ENCODE assay signal across 9 mouse cellular contexts in the genomic region with DNA sequence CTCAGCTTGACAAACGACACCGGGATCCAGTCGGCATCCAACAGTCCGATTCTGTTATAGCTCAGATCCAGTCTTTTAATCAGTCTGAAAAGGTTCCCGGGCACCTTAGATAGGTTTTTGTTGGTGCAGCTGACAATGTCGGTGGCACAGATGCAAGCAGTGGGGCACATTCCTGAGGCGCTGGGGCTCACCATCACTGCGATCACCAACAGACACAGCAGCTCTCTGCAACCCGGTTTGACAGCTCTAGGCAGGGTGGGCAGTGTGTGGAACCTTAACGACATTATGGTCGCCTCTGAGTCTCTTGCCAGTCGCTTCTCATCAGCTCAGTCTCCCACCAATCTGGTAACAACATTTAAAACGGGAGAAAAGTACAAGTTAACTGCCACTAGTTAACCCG. TPM values are rescaled to one million over a fixed set of nuclear protein-coding genes. Genes with fewer than 3 reads are reported as not detected.
DNase-seq lines count a peak whose midpoint lies in the region; ATAC-seq and TF ChIP-seq lines count a peak whose summit lies in the region.
"Had no signal": no experiment of that assay in that cellular context is flagged by ENCODE, and none has a peak within 500 bp of the region (broad histone marks: within the 10 kb centered on the region; RNA-seq: fewer than 3 reads in every experiment).

No protein-coding gene starts in this region.

- 0 out of 2 replicates have a peak overlapping the region, but pooled peaks have one; percentile 96 for H3K27ac ChIP-seq in kidney, postnatal 0 days
- no peak overlapping the region for H3K27ac ChIP-seq in embryonic facial prominence, embryonic 14.5 days (replicated peaks; ENCODE audit: low read depth, low read length)
- H3K27ac ChIP-seq in intestine, embryonic 16.5 days (ENCODE audit: low read length): no peak overlapping the region

- WGBS in kidney, postnatal 0 days: 25% methylated on average over 14 of the region's 14 CpGs
- WGBS in embryonic facial prominence, embryonic 14.5 days: 29% methylated on average over 14 of the region's 14 CpGs
- 32% methylated on average over 14 of the region's 14 CpGs for WGBS in intestine, embryonic 16.5 days

- peak overlapping the region; percentile 89 for H3K4me3 ChIP-seq in kidney, postnatal 0 days (replicated peaks; ENCODE audit: low read depth, low read length)
- H3K4me3 ChIP-seq in embryonic facial prominence, embryonic 14.5 days (ENCODE audit: low read depth, low read length): peak overlapping the region; percentile 77
- H3K4me3 ChIP-seq in intestine, embryonic 16.5 days (ENCODE audit: low read length): peak overlapping the region; percentile 73

- no peaks in the 10 kb centered on the region for H3K27me3 ChIP-seq in kidney, postnatal 0 days (ENCODE audit: insufficient read depth, low read length)
- H3K27me3 ChIP-seq in embryonic facial prominence, embryonic 14.5 days (replicated peaks; ENCODE audit: control insufficient read depth, insufficient read depth, low read length): peaks cover 20% of the 10 kb centered on the region
- peaks cover 11% of the 10 kb centered on the region; the same call in 1 of the 2 replicates for H3K27me3 ChIP-seq in intestine, embryonic 16.5 days (replicated peaks; ENCODE audit: control insufficient read depth, insufficient read depth, low read length)

- DNase-seq in kidney, postnatal 0 days (ENCODE audit: low spot score): no peak
- no peak for DNase-seq in kidney, adult 11 months
- no peak for DNase-seq in embryonic facial prominence, embryonic 14.5 days (ENCODE audit: low spot score)
- peak; percentile 49 for DNase-seq in naive thymus-derived CD4-positive, alpha-beta T cell, adult 2 months (ENCODE audit: low read depth)
- no peak for DNase-seq in adrenal gland, postnatal 25 days
- no peak for DNase-seq in spleen, adult 12 weeks (ENCODE audit: low spot score)
- DNase-seq in lung, postnatal 10 days: no peak

- no peaks in the 10 kb centered on the region for H3K9me3 ChIP-seq in kidney, postnatal 0 days (replicated peaks; ENCODE audit: low read length)
- H3K9me3 ChIP-seq in embryonic facial prominence, embryonic 14.5 days (ENCODE audit: control insufficient read depth, low read length): no peaks in the 10 kb centered on the region
- H3K9me3 ChIP-seq in intestine, embryonic 16.5 days (ENCODE audit: control insufficient read depth, low read length): no peaks in the 10 kb centered on the region; the same call in 1 of the 2 replicates

- peaks cover 3% of the 10 kb centered on the region; the same call in 1 of the 2 replicates for H3K4me1 ChIP-seq in kidney, postnatal 0 days (replicated peaks; ENCODE audit: insufficient read depth, low read length)
- H3K4me1 ChIP-seq in embryonic facial prominence, embryonic 14.5 days (ENCODE audit: control insufficient read depth, insufficient read depth, low read length): 0 out of 2 replicates have a peak, but pooled peaks cover 5% of the 10 kb centered on the region
- peaks cover 2% of the 10 kb centered on the region; the same call in 1 of the 2 replicates for H3K4me1 ChIP-seq in intestine, embryonic 16.5 days (ENCODE audit: control insufficient read depth, insufficient read depth, low read length)

- H3K9ac ChIP-seq in kidney, postnatal 0 days (ENCODE audit: low read depth, low read length): peak overlapping the region; percentile 97; the same call in 1 of the 2 replicates
- no peak overlapping the region for H3K9ac ChIP-seq in embryonic facial prominence, embryonic 14.5 days (ENCODE audit: low read depth, low read length)
- H3K9ac ChIP-seq in intestine, embryonic 16.5 days (ENCODE audit: low read depth, low read length): no peak overlapping the region

- TF ChIP-seq CTCF in kidney, postnatal 0 days (IDR thresholded peaks at IDR 0.05; ENCODE audit: low read depth): no peak

- peak overlapping the region; percentile 92 for H3K4me2 ChIP-seq in kidney, postnatal 0 days (ENCODE audit: low read length)
- peak overlapping the region; percentile 79 for H3K4me2 ChIP-seq in embryonic facial prominence, embryonic 14.5 days (ENCODE audit: low read depth, low read length)
- peak overlapping the region; percentile 94 for H3K4me2 ChIP-seq in intestine, embryonic 16.5 days (ENCODE audit: low read depth, low read length)

- no peak for ATAC-seq in kidney, postnatal 0 days (replicated peaks; ENCODE audit: low FRiP score, low read depth)
- ATAC-seq in embryonic facial prominence, embryonic 14.5 days (ENCODE audit: low read depth): no peak
- ATAC-seq in intestine, embryonic 16.5 days: no peak

- no peaks in the 10 kb centered on the region for H3K36me3 ChIP-seq in kidney, postnatal 0 days (ENCODE audit: insufficient read depth, low read length)
- no peaks in the 10 kb centered on the region for H3K36me3 ChIP-seq in embryonic facial prominence, embryonic 14.5 days (ENCODE audit: control insufficient read depth, insufficient read depth, low read length)
- no peaks in the 10 kb centered on the region for H3K36me3 ChIP-seq in intestine, embryonic 16.5 days (ENCODE audit: control insufficient read depth, insufficient read depth, low read length)

RNA-seq across cellular contexts. Expression of a gene that starts 0.7 kb away (rescaled TPM):
- polyA plus RNA-seq in kidney, postnatal 0 days (2015; fragmentation: Nextera tagmentation; extraction: Ambion mirVana): 6.6 and 8.0 TPM in 2 replicates
- 3.6 and 4.3 TPM in 2 replicates for polyA plus RNA-seq in embryonic facial prominence, embryonic 14.5 days (2014; fragmentation: Nextera tagmentation; extraction: Ambion mirVana)
- polyA plus RNA-seq in intestine, embryonic 16.5 days (2015; fragmentation: Nextera tagmentation; extraction: Ambion mirVana): 3.0 and 3.6 TPM in 2 replicates
- total RNA-seq in adrenal gland, postnatal 25 days (2021): 22.4 and 27.6 TPM in 2 replicates

RNA-seq across cellular contexts. Expression of a gene that starts 0.8 kb away (rescaled TPM):
- 11.8 and 12.2 TPM in 2 replicates for polyA plus RNA-seq in kidney, postnatal 0 days (2015; fragmentation: Nextera tagmentation; extraction: Ambion mirVana)
- 4.6 and 5.6 TPM in 2 replicates for polyA plus RNA-seq in embryonic facial prominence, embryonic 14.5 days (2014; fragmentation: Nextera tagmentation; extraction: Ambion mirVana)
- polyA plus RNA-seq in intestine, embryonic 16.5 days (2015; fragmentation: Nextera tagmentation; extraction: Ambion mirVana): 4.9 and 5.8 TPM in 2 replicates
- 6.1 and 7.4 TPM in 2 replicates for total RNA-seq in adrenal gland, postnatal 25 days (2021)
- total RNA-seq: MEL had no signal
